Mouse (Mus musculus) embryonic stem cell, embryonic (primary cell): ENCODE measurements around the gene Vmn2r63.
"Not testable (repeated sequence)": the region's sequence is repeated elsewhere in the genome, so short reads cannot be mapped to it uniquely, and the experiment has no call there.

Experiments used
- CTCF ChIA-PET, 4 experiments: fragments of 300-600 bp in 2 of 4; fragments of 350-600 bp in 2 of 4; sonication (Branson Sonifier 250); formaldehyde crosslinking; loops; one replicate each; lab custom pipeline; 2022; ENCODE audit warnings: inconsistent platforms in 2 of 4; lab: Charles Lee
- POLR2A ChIA-PET, 4 experiments: fragments of 300-600 bp in 2 of 4; fragments of 350-600 bp in 2 of 4; sonication (Branson Sonifier 250); formaldehyde crosslinking; loops; one replicate each; lab custom pipeline; 2022; ENCODE audit warnings: antibody characterized with exemption in 4 of 4, inconsistent platforms in 1 of 4; lab: Charles Lee

Gene Vmn2r63

DNA sequence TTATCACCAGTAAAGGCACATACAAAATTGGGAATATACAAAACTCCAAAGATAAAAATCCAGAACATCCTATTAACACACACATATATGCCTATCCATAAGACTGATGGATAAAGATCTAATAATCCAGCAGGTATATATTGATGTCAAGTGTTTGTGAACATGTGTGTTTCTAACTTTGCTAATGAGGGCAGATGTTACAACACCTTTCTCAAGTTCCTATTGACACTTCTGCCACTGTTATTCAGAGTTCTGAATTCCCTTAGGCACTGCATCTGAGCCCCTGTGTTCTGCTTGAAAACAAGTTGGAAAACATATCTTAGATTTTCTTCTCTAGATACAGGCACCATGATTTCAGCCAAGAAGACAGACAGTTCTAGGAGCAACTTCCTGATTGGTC, at the start of gene Vmn2r63:
Gene Vmn2r63 (minus strand): TSS at position 101 of the 400 bp plus-strand sequence.
- POLR2A ChIA-PET, CTCF ChIA-PET: not testable (repeated sequence)

DNA sequence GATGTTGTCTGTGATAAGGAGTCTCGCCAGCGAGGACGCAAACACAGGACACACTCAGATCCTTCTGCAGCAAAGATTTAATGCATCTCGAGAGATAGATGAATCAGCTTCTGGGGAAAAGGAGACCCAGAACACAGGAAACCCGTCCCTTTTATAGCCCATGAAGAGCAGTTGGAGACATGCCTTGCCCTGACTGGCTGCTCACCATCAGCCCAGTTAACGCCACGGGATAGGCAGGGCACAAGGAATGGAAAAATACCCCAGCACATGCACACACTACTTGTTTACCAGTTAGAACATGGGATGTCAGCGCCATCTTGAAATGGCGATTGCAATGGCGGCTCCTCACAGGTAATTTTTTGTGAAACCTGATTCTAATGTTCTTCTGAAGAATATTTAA, 47.1 kb upstream of the Vmn2r63 start:
- CTCF ChIA-PET = no interaction called here
- POLR2A ChIA-PET = interaction anchor here in 1 of 4 experiments (0.5 kb wide), 1 partner anchor 107 kb away, joined by 3 read pairs; no protein-coding TSS in a partner anchor

DNA sequence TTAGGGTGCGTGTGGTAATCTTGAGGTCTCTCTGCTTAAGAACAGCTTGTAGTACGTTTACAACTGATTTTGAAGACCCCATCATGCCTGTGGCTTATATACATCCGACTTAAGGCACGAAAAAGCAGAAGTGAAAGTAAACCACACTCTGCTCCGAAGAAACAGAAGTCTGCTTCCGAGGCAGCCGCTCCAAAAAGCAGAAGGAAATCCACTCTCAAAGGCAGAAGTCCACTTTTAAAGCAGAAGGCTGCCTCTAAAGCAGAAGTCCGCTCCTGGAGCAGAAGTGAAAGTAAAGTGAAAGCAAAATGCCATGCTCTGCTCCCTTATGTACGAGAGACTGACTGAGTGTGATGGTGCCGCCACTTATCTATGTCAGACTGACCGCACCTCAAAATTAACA, 46.5 kb upstream of the Vmn2r63 start:
- ChIA-PET CTCF (no interaction called here), POLR2A (no interaction called here)

DNA sequence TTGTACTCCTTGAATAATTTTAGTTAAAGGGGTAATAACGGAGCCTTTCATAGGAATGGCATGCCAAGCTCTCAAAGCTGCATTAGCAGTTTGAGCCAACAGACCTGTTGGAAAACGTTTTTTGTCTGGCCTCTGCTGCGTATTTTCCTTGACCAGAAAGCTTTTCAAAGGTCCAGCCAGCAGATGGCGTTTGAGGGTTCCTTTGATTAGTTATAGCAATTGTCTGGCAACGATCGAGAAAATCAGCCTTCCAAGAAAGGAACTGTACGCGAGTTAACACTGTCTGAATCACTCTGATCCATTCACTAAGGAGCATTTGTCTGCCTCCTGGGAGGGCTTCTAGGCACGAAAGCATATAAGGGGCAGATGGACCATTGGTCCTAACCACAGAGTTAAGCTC, 31.6 kb upstream of the Vmn2r63 start:
- POLR2A ChIA-PET = interaction anchor here in 1 of 4 experiments (1.2 kb wide), 1 partner anchor 228 kb away, joined by 3 read pairs; no protein-coding TSS in a partner anchor
- CTCF ChIA-PET = no interaction called here

DNA sequence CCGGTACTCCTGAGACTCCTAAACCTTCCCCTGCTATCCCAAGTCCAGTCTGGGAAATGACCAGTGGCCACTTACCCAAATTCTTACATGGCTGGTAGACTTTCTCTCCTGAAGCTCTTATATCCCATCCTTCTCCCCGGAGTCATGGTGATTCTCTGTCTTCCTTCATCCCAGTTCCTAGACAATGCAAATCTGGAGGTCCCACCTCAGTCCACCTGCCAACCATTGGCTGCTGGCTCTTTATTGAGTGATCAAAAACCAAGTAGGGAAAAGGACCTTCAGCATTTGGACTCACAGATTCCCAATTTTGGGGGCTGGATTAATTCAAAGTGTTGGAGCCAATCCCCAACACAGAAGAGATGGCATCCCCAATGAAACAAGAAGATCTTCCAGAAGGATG, 35.6 kb downstream of the Vmn2r63 start:
- CTCF ChIA-PET = interaction anchor here in 1 of 4 experiments (0.7 kb wide), 1 partner anchor 53 kb away, joined by 4 read pairs; no protein-coding TSS in a partner anchor
- POLR2A ChIA-PET = not testable (repeated sequence)

DNA sequence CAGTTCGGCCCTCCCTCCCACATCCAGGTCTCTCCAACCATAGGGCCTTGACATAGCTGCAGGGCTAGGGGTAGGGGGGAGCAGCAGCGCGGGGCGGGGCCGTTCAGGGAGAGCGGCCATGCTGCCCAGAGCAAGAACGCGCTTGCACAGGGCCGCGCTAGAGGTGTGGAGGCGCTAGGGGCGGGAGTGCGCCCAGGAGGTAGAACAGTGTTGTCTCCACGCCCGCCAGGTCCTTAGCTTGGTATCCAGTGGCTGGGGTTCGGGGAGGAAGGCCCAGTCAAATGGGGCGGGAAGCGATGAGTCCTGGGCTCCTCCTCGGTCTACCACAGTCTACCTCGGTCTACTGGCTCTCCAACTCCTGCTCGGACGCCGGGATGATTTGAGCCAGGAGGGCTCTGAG, 55.5 kb downstream of the Vmn2r63 start:
- ChIA-PET POLR2A (interaction anchor here in 2 of 4 experiments (0.6 to 1.3 kb wide), 5 partner anchors 11 to 128 kb away, joined by 3 to 4 read pairs (median 3); partner anchors contain the start of gene Gm2381 (in 2 of the 2)), CTCF (interaction anchor here in 3 of 4 experiments (0.5 to 1.0 kb wide), 3 partner anchors 128 to 247 kb away, joined by 3 to 4 read pairs (median 3); no protein-coding TSS in a partner anchor)

DNA sequence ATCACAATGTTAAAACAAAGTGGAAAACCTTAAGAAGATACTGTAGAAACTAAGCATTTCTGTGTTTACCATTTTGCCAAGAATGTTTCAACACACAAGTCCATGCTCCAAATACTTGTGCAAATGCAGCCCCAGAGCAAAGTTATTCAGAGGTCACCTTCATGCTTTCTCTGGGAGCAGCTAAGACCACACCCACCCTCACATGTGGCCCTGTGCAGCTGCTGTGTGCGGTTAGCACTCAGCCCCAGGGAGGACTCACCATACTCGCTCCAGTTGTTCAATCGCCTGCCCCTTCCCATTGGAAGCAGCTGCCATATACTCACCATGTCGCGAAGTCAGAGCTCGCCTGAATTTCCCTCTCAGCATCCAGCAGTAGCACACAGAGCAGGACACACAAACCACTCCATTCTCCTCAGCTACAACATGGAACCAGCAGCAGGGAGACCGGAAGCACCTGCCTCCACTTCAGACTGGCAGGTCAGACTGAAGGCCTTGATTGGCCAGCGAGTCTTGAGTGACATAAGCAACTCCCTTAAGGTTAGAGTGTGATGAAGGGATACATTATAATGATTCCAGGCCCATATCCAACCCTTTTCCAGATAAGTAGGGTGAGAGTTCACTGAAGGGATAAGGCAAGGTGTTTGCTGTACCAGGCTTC, 66.7 kb downstream of the Vmn2r63 start, which contains the start of gene Gm2381:
Gene Gm2381 (minus strand): TSS at position 434 of the 658 bp plus-strand sequence.
- CTCF ChIA-PET = interaction anchor here in 1 of 4 experiments (0.7 kb wide), 1 partner anchor 599 kb away, joined by 3 read pairs; no protein-coding TSS in a partner anchor
- POLR2A ChIA-PET = interaction anchor here in 2 of 4 experiments (0.6 to 1.5 kb wide), 8 partner anchors 9 to 311 kb away, joined by 3 to 5 read pairs (median 4); no protein-coding TSS in a partner anchor
